Mouse (Mus musculus) spleen, adult 2 months (tissue): Measurements from ENCODE around the gene Ctnna3. TPM values are rescaled to one million over a fixed set of nuclear protein-coding genes. Genes with fewer than 3 reads are reported as not detected.

Source experiments
- DNase-seq, 2 experiments: peaks; one replicate each; pipeline versions ENCODE4 v3.0.0 to v3.0.0-alpha.2; 2012 to 2021; ENCODE audit warnings: low spot score in 2 of 2, low read depth in 1 of 2
- H3K27ac ChIP-seq: fragments of 200-500 bp; 2 replicates; pipeline ENCODE4 v1.5.1; 2012; ENCODE audit warnings: low read length, inconsistent platforms; ENCODE audit not compliant: insufficient read depth
- H3K27me3 ChIP-seq: fragments of 200-500 bp; 2 replicates; pipeline ENCODE4 v1.6.1; 2012; ENCODE audit warnings: mild to moderate bottlenecking, moderate library complexity, low read length, inconsistent platforms; ENCODE audit not compliant: control insufficient read depth, insufficient read depth
- H3K36me3 ChIP-seq: fragments of 200-500 bp; 2 replicates; pipeline ENCODE4 v1.6.1; 2012; ENCODE audit warnings: mild to moderate bottlenecking, low read length, inconsistent platforms; ENCODE audit not compliant: control insufficient read depth, insufficient read depth
- H3K4me1 ChIP-seq: fragments of 200-500 bp; 2 replicates; pipeline ENCODE4 v1.6.1; 2011; ENCODE audit warnings: inconsistent platforms; ENCODE audit not compliant: control insufficient read depth, insufficient read depth, insufficient read length
- H3K4me3 ChIP-seq: fragments of 200-500 bp; 2 replicates; pipeline ENCODE4 v1.5.1; 2011; ENCODE audit warnings: mild to moderate bottlenecking, inconsistent platforms; ENCODE audit not compliant: insufficient read depth, insufficient read length; ENCODE audit errors: extremely low read depth
- CTCF ChIP-seq: fragments of 200-500 bp; IDR thresholded peaks from 2 replicates; pipeline ENCODE4 v1.5.1; 2011; ENCODE audit warnings: mild to moderate bottlenecking, inconsistent platforms; ENCODE audit not compliant: insufficient read depth, insufficient read length, insufficient replicate concordance; ENCODE audit errors: extremely low read depth
- POLR2A ChIP-seq: fragments of 200-500 bp; IDR thresholded peaks from 2 replicates; pipeline ENCODE4 v1.6.1; 2011; ENCODE audit warnings: low read depth, low read length, inconsistent platforms
- WGBS: fragments of 180-500 bp; shearing (Covaris S2); methylation state at CpG from one replicate; pipeline ENCODE4 v1.1.7; 2018; 5-methylcytosine and 5-hydroxymethylcytosine counted together
- polyA plus RNA-seq: library from polyadenylated mRNA; depleted of rRNA; stranded (reverse); fragments of >200 nt; gene quantifications from 2 replicates; pipeline ENCODE4 v1.2.3, GENCODE M21; 2012

The Ctnna3 gene
- polyA plus RNA-seq, 1 experiment: 0.07 TPM

- H3K4me3 ChIP-seq: no peak overlapping the region
- no peaks in the 10 kb centered on the region for H3K27me3 ChIP-seq
- no peak overlapping the region for H3K27ac ChIP-seq
- no peak for TF ChIP-seq POLR2A
- TF ChIP-seq CTCF: no peak
- 79% methylated on average over 5 of the region's 5 CpGs for WGBS
- H3K36me3 ChIP-seq: no peaks in the 10 kb centered on the region
- DNase-seq: no peak
- no peaks in the 10 kb centered on the region for H3K4me1 ChIP-seq
These were observed 564.4 kb downstream of the Ctnna3 start for GRCm38 (mm10) chr10:63994251-63994650.

DNA sequence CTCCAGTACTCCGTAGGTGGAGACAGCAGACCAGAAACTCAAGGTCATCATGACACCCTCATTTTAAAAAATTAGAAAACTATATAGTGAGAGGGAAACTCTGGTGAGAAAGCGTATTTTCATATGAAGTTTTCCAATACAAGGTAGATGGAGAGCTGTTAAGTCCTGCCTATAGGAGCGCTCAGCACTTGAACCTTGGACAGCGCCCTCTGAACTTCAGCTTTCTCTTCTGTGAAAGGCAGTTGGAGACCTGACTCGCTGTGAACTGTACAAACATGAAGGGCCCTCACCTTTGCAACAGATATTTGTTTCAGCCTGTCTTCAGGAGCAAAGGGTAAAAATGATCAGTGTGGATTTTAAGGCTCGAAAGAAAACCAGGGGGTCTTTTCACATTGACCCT lies 571.6 kb downstream of the Ctnna3 start:
- H3K27me3 ChIP-seq: no peaks in the 10 kb centered on the region
- no peak overlapping the region for H3K4me3 ChIP-seq
- H3K4me1 ChIP-seq: no peaks in the 10 kb centered on the region
- DNase-seq: no peak
- TF ChIP-seq POLR2A: no peak
- no peak for TF ChIP-seq CTCF
- 77% methylated on average over 6 of the region's 6 CpGs for WGBS
- no peaks in the 10 kb centered on the region for H3K36me3 ChIP-seq
- H3K27ac ChIP-seq: no peak overlapping the region

- H3K4me3 ChIP-seq: no peak overlapping the region
- WGBS: 76% methylated on average over 9 of the region's 9 CpGs
- no peak overlapping the region for H3K27ac ChIP-seq
- no peaks in the 10 kb centered on the region for H3K4me1 ChIP-seq
- H3K27me3 ChIP-seq: no peaks in the 10 kb centered on the region
- H3K36me3 ChIP-seq: no peaks in the 10 kb centered on the region
- TF ChIP-seq CTCF (no peak), POLR2A (no peak)
- no peak for DNase-seq
These were observed 572.1 kb downstream of the Ctnna3 start for GRCm38 (mm10) chr10:64001996-64002395.

DNA sequence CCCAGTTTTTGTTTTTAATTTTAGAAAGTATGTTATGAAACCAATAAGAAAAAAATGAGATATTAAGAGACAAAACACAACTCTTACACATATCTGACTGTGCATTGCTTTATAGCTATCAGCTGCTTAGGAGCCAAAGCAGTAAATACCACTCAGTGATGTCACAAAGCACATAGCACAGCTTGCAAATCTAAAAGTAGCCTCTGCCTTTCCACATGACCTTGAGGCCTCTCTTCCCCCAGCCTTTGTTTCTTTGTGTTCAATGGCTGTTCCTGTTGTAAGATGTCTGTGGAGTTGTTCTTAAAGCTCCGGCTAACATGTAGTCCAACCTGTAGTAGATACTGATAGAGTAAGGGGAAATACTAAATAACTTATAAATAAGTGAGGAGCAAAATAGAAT lies 590.4 kb downstream of the Ctnna3 start:
- no peak for DNase-seq
- Histone ChIP-seq H3K4me3 (no peak overlapping the region), H3K27me3 (no peaks in the 10 kb centered on the region), H3K27ac (no peak overlapping the region), H3K36me3 (no peaks in the 10 kb centered on the region), H3K4me1 (no peaks in the 10 kb centered on the region)
- TF ChIP-seq POLR2A: no peak
- TF ChIP-seq CTCF: no peak
- 93% methylated on average over 1 of the region's 1 CpGs for WGBS

DNA sequence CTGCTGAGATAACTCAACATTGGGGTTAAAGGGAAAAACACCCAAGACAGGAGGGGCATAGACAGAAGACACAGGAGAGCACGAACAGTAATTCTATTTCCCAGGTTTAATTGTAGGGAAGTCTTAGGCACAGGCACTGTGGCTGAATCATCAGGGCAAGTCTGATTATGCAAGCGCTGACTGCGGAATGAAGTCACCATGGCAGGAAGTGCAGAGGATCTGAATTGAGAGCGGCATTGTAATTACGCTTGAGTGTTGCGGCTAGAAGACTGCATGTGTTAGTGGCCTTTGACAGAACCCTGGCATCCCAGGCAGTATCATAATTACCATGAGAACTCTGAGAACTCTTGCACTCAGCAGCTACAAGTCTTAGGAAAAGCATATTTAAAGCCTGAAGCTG lies 593.4 kb downstream of the Ctnna3 start:
- WGBS: 65% methylated on average over 6 of the region's 6 CpGs

DNA sequence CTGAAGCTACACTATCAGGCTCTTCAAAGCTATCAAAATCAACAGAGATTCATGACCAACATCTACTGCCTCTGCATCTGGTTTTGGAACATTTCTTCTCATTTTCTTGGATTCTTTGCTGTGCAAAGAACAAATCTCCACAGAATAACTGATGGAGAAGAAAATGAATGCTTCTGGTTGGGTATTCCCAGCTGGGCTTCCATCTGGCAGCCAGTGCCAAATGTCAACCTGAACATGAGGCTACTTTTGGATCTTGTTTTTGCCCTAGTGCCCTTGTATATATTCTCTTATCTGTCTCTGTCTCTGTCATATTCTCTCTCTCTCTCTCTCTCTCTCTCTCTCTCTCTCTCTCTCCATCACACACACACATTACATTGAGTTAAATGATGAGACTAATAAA lies 601.0 kb downstream of the Ctnna3 start:
- Histone ChIP-seq H3K27me3 (no peaks in the 10 kb centered on the region), H3K4me1 (no peaks in the 10 kb centered on the region), H3K4me3 (no peak overlapping the region), H3K27ac (no peak overlapping the region), H3K36me3 (no peaks in the 10 kb centered on the region)
- TF ChIP-seq CTCF: no peak
- TF ChIP-seq POLR2A: no peak
- no peak for DNase-seq

More for the DNA sequence above, 593.4 kb downstream of the Ctnna3 start:
- no peak for TF ChIP-seq POLR2A
- TF ChIP-seq CTCF: no peak
- Histone ChIP-seq H3K27ac (no peak overlapping the region), H3K4me1 (no peaks in the 10 kb centered on the region), H3K27me3 (no peaks in the 10 kb centered on the region), H3K36me3 (no peaks in the 10 kb centered on the region), H3K4me3 (no peak overlapping the region)
- DNase-seq: no peak

DNA sequence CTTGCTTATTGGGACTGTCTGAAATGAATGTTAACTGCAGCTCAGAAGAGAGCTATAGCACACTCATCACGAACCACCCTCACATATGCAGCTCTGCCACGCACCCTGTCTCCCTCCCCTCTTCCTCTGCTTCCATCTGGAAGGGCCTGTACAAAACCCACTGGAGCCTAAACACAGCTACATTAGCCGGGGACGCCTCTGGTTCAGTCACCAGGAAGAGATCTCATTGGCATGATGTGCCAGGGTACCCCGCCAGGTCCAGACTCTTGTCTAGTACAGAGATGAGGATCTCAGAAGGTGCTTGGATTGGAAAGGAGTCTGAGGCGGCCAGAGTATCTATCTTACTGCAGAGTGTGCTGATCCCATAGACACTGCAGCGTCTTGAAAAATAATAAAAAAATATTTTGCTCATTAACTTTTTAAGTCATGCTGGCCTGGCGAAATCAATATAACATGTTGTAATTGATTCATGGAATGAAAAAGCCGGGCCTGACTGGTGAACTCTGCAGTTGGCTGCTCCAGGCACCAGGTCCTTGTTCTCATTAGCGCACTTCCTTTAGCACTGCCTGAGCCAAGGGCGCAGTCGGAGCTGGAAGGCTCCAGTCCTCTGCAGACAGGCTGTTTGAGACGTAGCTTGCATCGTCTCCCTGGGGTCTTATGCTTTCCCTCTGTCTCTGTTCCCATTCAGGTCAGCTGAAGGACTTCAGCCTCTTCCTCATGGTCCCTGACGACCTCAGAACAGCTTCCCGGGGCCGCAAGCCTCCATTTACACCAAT lies 610.0 kb downstream of the Ctnna3 start:
- H3K4me1 ChIP-seq: no peaks in the 10 kb centered on the region
- H3K27me3 ChIP-seq: no peaks in the 10 kb centered on the region
- H3K4me3 ChIP-seq: no peak overlapping the region
- 89% methylated on average over 17 of the region's 17 CpGs for WGBS
- TF ChIP-seq POLR2A: no peak
- no peak for TF ChIP-seq CTCF
- no peak overlapping the region for H3K27ac ChIP-seq
- DNase-seq: no peak
- H3K36me3 ChIP-seq: no peaks in the 10 kb centered on the region
